Mouse (Mus musculus) kidney, adult 8-10 months (tissue): ENCODE measurements around the gene Rcan2.
A peak's percentile ranks its signal among the peaks of the same experiment; 100 is the strongest.
"Not testable (repeated sequence)": the region's sequence is repeated elsewhere in the genome, so short reads cannot be mapped to it uniquely, and the experiment has no call there.

ENCODE experiments used
- DNase-seq, 2 experiments: peaks; one replicate each; pipeline ENCODE4 v3.0.0; 2022

Gene Rcan2

GRCm38 (mm10) chr17:43801077-43801476 is at the start of gene Rcan2:
TSS of gene Rcan2 (plus strand) at chr17:43801351.
- peak; percentile 27 to 56 for DNase-seq

- no peak for DNase-seq
These were observed 48.3 kb upstream of the Rcan2 start for GRCm38 (mm10) chr17:43752811-43753210.

GRCm38 (mm10) chr17:43754687-43755086 is 46.5 kb upstream of the Rcan2 start:
- no peak for DNase-seq

- DNase-seq, result peak; percentile 36 to 54
These were observed 42.4 kb upstream of the Rcan2 start for GRCm38 (mm10) chr17:43758607-43759259.

- DNase-seq, result peak; percentile 17 to 41
These were observed 16.6 kb upstream of the Rcan2 start for GRCm38 (mm10) chr17:43784531-43784930.

GRCm38 (mm10) chr17:43788222-43788621 is 12.9 kb upstream of the Rcan2 start:
- no peak for DNase-seq

GRCm38 (mm10) chr17:43789376-43789775 is 11.8 kb upstream of the Rcan2 start:
- no peak for DNase-seq

GRCm38 (mm10) chr17:43791751-43792150 is 9.4 kb upstream of the Rcan2 start:
- DNase-seq, result no peak

- DNase-seq, result no peak
These were observed 6.3 kb upstream of the Rcan2 start for GRCm38 (mm10) chr17:43794731-43795280.

- DNase-seq, result peak; percentile 41 to 46
These were observed 633 bp downstream of the Rcan2 start for GRCm38 (mm10) chr17:43801595-43802373.

- peak in 1 of 2 experiments; percentile 21 for DNase-seq
These were observed 1.3 kb downstream of the Rcan2 start for GRCm38 (mm10) chr17:43802414-43802813.

- DNase-seq, result no peak
These were observed 2.0 kb downstream of the Rcan2 start for GRCm38 (mm10) chr17:43803111-43803510.

- DNase-seq, result no peak
These were observed 2.6 kb downstream of the Rcan2 start for GRCm38 (mm10) chr17:43803764-43804163.

GRCm38 (mm10) chr17:43806841-43807240 is 5.7 kb downstream of the Rcan2 start:
- no peak for DNase-seq

- no peak for DNase-seq
These were observed 10.3 kb downstream of the Rcan2 start for GRCm38 (mm10) chr17:43811453-43811852.

GRCm38 (mm10) chr17:43815376-43815775 is 14.2 kb downstream of the Rcan2 start:
- no peak for DNase-seq

GRCm38 (mm10) chr17:43816480-43816879 is 15.3 kb downstream of the Rcan2 start:
- no peak for DNase-seq

GRCm38 (mm10) chr17:43817171-43817570 is 16.0 kb downstream of the Rcan2 start:
- no peak for DNase-seq

GRCm38 (mm10) chr17:43818390-43818789 is 17.2 kb downstream of the Rcan2 start:
- no peak for DNase-seq

GRCm38 (mm10) chr17:43820904-43821303 is 19.8 kb downstream of the Rcan2 start:
- no peak for DNase-seq

- DNase-seq, result no peak
These were observed 21.1 kb downstream of the Rcan2 start for GRCm38 (mm10) chr17:43822207-43822606.

GRCm38 (mm10) chr17:43822630-43823029 is 21.5 kb downstream of the Rcan2 start:
- no peak for DNase-seq

GRCm38 (mm10) chr17:43824781-43825410 is 23.7 kb downstream of the Rcan2 start:
- no peak for DNase-seq

GRCm38 (mm10) chr17:43825411-43825785 is 24.2 kb downstream of the Rcan2 start:
- not testable (repeated sequence) for DNase-seq
